Mouse (Mus musculus) gastrocnemius, adult 8-10 months (tissue): Measurements from ENCODE around the gene Atad2b. TPM values are rescaled to one million over a fixed set of nuclear protein-coding genes. Genes with fewer than 3 reads are reported as not detected.

Source experiments
- DNase-seq, 2 experiments: peaks; one replicate each; pipeline ENCODE4 v3.0.0; 2022; ENCODE audit warnings: low spot score in 2 of 2
- total RNA-seq, 4 experiments: library from RNA; stranded (reverse); gene quantifications; 2 replicates each; pipeline ENCODE4 v1.2.4; 2022

Gene Atad2b
- total RNA-seq, 4 experiments from 2014 or later, result 10.0 to 11.2 (median 10.6) TPM

DNA sequence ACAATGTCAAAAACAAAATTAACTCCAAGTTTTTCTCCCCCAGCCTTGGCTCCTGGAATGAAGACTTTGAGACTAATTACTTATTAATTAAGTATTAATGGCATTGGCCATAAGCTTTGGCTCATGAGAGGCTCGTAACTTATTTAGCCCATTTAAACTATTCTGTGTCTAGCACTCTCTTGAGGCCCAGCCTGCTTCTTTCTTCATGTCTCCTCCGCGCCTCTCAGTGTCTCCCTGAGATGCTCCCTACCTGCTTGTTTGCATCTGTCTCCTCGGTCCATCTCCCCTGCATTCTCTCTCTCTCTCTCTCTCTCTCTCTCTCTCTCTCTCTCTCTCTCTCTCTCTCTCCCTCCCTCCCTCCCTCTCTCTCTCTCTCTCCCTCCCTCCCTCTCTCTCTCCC is 164.3 kb downstream of the Atad2b start:
- no peak for DNase-seq

DNA sequence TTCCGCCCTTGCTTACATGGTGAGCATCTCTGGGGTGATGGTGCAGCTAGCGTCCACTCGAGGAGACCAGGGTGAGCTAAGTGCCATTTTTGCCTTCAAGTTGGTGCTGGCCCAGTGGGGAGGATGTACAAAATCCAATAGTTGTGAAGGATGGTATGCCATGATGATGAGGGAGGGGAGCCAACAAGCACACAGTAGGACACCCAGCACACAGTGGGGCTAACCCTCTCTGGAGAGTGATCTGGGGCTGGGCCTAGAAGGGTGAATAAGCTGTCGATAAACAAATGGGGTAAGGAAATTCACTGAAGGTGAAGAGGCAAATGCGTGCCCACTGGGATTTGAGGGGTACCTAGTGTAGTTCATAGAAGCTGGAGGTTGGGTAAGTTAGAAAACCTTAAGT is 167.6 kb downstream of the Atad2b start:
- DNase-seq, result no peak

DNA sequence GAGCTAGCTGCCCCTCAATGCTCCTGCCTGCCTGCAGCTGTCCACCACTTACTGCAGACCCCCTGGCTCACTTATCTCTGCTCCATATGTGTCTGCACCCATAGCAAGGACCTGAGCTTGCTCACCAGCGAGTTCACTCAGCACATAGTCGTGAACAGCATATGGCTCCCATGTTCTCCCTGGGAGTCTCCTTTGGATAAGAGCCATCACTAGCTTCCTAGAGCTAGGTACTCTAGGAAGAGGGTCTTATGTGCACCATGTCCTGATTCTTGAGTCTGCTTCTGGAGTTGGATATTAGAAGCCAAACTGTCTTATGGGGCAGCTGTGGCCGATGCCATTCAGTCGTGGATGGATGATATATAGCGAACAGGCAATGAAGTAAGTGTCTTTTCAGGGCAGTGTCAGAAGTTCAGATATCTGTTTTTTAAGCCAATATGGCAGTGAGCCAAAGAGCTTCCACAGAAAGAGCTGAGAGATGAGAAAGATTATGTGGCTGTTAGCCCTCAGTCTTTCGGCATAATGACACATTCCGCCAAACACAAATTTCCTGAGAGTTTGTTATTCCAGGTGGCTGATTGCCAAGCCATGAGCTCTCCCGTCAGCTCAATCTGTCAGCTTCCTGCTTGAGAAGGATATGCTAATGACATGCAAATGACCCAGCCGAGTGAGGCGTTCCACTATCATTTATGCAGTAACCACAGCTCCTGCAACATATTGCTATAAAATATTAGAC is 170.8 kb downstream of the Atad2b start:
- no peak for DNase-seq

DNA sequence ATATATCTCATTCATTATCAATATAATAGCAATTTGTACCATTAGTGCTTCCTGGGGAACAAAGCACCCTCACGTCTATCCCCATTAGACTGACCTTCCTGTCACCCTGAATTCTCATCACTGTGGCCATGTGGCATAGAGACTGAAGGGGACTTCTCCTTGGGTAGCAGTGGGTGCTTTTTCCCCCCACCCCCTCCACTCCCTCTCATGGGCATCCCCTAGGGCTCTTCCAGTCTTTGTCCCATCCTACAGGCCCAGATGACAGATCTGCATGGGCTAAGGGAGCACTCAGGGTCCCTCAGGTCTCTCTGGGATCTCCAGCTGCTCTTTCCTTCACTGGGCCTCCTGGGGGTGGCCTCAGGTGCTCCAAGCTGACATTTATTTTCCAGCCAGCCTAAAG is 171.5 kb downstream of the Atad2b start:
- no peak for DNase-seq

Other genes with a start within 250 kb of the Atad2b start
- under 1 TPM in 2 of 4 experiments, not detected in 2; 0.12 to 0.24 TPM for gene Fam228a, start 178.9 kb upstream of the Atad2b start, total RNA-seq
- gene Pfn4, start 148.3 kb upstream of the Atad2b start, total RNA-seq, result 1 to 10 TPM in 3 of 4 experiments, under 1 TPM in 1; 0.67 to 1.1 (median 1.0) TPM
- 10 to 100 TPM in 2 of 4 experiments, 1 to 10 TPM in 2; 8.9 to 16.4 (median 10.8) TPM for gene Fam228b, start 148.1 kb upstream of the Atad2b start, total RNA-seq
- gene Sf3b6, start 99.8 kb upstream of the Atad2b start, total RNA-seq, result 10 to 100 TPM; 24.7 to 34.2 (median 28.8) TPM
- under 1 TPM in 1 of 4 experiments, not detected in 3; 0.58 TPM for gene Fkbp1b, start 75.8 kb upstream of the Atad2b start, total RNA-seq
- 1 to 10 TPM; 4.7 to 5.4 (median 5.1) TPM for gene Wdcp, start 74.0 kb upstream of the Atad2b start, total RNA-seq
- gene Mfsd2b, start 43.0 kb upstream of the Atad2b start, total RNA-seq, result under 1 TPM; 0.25 to 0.48 (median 0.38) TPM
- gene Ubxn2a, start 9.6 kb upstream of the Atad2b start, total RNA-seq, result 100 to 1,000 TPM; 142 to 163 (median 146) TPM